Mouse (Mus musculus) ES-E14 (cell line): ENCODE measurements around the gene Dnajb3. TPM values are rescaled to one million over a fixed set of nuclear protein-coding genes. Genes with fewer than 3 reads are reported as not detected.

Experiments
- DNase-seq: peaks from one replicate; pipeline ENCODE4 v3.0.0-alpha.2; 2013; ENCODE audit warnings: low read depth, low spot score
- H3K27ac ChIP-seq: 2 replicates; pipeline ENCODE4 v1.5.1; 2012; ENCODE audit warnings: low read depth, mild to moderate bottlenecking, low read length, moderate library complexity, mixed read lengths; ENCODE audit not compliant: poor library complexity, insufficient read depth, severe bottlenecking
- H3K36me3 ChIP-seq: 2 replicates; pipeline ENCODE4 v1.6.1; 2012; ENCODE audit warnings: mild to moderate bottlenecking, low read length, moderate library complexity, mixed read lengths; ENCODE audit not compliant: control insufficient read depth, poor library complexity, insufficient read depth, severe bottlenecking
- H3K4me1 ChIP-seq, 2 experiments: fragments of 150-350 bp in 1 of 2; sonication (generic) in 1 of 2; 2 replicates each; pipeline ENCODE4 v1.6.1; 2012; ENCODE audit warnings: low read length in 2 of 2, mild to moderate bottlenecking in 1 of 2, mixed read lengths in 1 of 2; ENCODE audit not compliant: control insufficient read depth in 2 of 2, insufficient read depth in 2 of 2, poor library complexity in 1 of 2
- H3K4me3 ChIP-seq, 2 experiments: fragments of 150-350 bp in 1 of 2; sonication (generic) in 1 of 2; 2 replicates each; pipeline ENCODE4 v1.5.1; 2012; ENCODE audit warnings: low read length in 2 of 2, low read depth in 1 of 2, mild to moderate bottlenecking in 1 of 2, mixed read lengths in 1 of 2; ENCODE audit not compliant: insufficient read depth in 1 of 2, poor library complexity in 1 of 2, severe bottlenecking in 1 of 2
- H3K9ac ChIP-seq: 2 replicates; pipeline ENCODE4 v1.6.1; 2012; ENCODE audit warnings: low read depth, mild to moderate bottlenecking, low read length, mixed read lengths; ENCODE audit not compliant: poor library complexity, insufficient read depth, severe bottlenecking
- H3K9me3 ChIP-seq: fragments of 150-350 bp; sonication (generic); 2 replicates; pipeline ENCODE4 v1.6.1; 2012; ENCODE audit warnings: low read depth, mild to moderate bottlenecking, low read length; ENCODE audit not compliant: control insufficient read depth, insufficient read depth
- CHD2 ChIP-seq: IDR thresholded peaks from 2 replicates; pipeline ENCODE4 v1.6.1; 2014; ENCODE audit warnings: mild to moderate bottlenecking, low read depth, low read length, inconsistent platforms
- HCFC1 ChIP-seq: IDR thresholded peaks from 2 replicates; pipeline ENCODE4 v1.6.1; 2012; ENCODE audit warnings: low read length, inconsistent platforms, borderline replicate concordance; ENCODE audit not compliant: insufficient read depth
- MAFK ChIP-seq: IDR thresholded peaks from 2 replicates; pipeline ENCODE4 v1.6.1; 2014; ENCODE audit warnings: mild to moderate bottlenecking, low read depth, low read length, inconsistent platforms; ENCODE audit not compliant: insufficient read depth
- ZC3H11A ChIP-seq: IDR thresholded peaks from 2 replicates; pipeline ENCODE4 v1.6.1; 2012; ENCODE audit warnings: low read depth, mild to moderate bottlenecking, inconsistent platforms, low read length, borderline replicate concordance
- ZNF384 ChIP-seq: IDR thresholded peaks from 2 replicates; pipeline ENCODE4 v1.6.1; 2012; ENCODE audit warnings: low read depth, low read length, inconsistent platforms
- in situ Hi-C, 2 experiments: fragments of 600-800 bp; cut with MboI; formaldehyde crosslinking; loops; one replicate each; pipeline ENCODE4 v1.15.1; 2025; ENCODE audit warnings: low sequenced_read_pairs in 2 of 2, inconsistent platforms in 1 of 2; ENCODE audit not compliant: unreplicated experiment in 2 of 2
- total RNA-seq: library from RNA; depleted of rRNA; stranded (reverse); fragments of 300-350 nt; gene quantifications from 2 replicates; pipeline ENCODE4 v1.2.3, GENCODE M21; 2012

Gene Dnajb3
- total RNA-seq, 1 experiment = 1.8 TPM

DNA sequence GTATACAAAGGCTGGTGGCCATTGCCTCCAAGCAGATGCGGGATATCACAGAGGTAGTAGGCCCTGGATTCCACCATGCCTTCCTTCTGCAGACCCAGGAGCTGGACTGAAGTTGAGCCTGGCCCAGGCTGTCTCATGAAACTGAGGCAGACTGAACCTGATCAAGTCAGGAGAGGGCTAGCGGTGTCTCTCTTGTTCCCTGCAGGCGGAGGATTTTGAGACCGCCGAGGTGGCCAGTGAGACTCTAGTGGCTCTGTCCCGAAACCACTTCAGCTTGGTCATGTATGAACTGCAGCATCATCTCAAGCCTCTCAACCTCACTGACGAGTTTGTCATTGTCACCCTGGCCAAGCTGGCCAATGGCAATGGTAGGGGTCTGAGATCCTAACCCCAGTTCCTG lies 24.8 kb upstream of the Dnajb3 start:
- Histone ChIP-seq H3K9ac (no peak overlapping the region), H3K9me3 (no peaks in the 10 kb centered on the region), H3K36me3 (no peaks in the 10 kb centered on the region), H3K27ac (no peak overlapping the region), H3K4me3 (no peak overlapping the region), H3K4me1 (no peaks in the 10 kb centered on the region)
- TF ChIP-seq ZC3H11A (no peak), CHD2 (no peak), HCFC1 (no peak), MAFK (no peak), ZNF384 (no peak)
- in situ Hi-C loops = no loop called here
- DNase-seq = no peak

DNA sequence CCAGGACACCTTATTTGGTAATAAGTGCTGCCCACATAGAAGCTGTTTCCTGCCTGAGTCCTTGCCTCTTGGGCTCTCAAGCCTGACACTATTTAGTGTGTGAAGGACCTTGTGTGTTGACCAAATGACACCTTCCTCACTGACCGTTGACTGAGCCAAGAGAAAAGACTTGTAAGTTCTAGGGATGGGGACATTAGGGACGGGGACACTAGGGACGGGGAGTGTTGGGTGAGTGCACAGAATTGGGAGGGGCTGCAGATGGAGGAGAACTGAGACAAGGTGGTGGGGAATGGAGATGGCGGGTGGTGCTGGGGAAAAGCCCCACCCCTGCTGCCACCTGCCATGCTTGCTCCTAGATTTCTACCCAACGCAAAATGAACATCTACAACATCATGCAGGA lies 24.4 kb upstream of the Dnajb3 start:
- TF ChIP-seq MAFK (no peak), CHD2 (no peak), HCFC1 (no peak), ZNF384 (no peak), ZC3H11A (no peak)
- Histone ChIP-seq H3K36me3 (no peaks in the 10 kb centered on the region), H3K9me3 (no peaks in the 10 kb centered on the region), H3K27ac (no peak overlapping the region), H3K9ac (no peak overlapping the region), H3K4me1 (no peaks in the 10 kb centered on the region), H3K4me3 (no peak overlapping the region)
- DNase-seq = no peak
- in situ Hi-C loops = no loop called here

DNA sequence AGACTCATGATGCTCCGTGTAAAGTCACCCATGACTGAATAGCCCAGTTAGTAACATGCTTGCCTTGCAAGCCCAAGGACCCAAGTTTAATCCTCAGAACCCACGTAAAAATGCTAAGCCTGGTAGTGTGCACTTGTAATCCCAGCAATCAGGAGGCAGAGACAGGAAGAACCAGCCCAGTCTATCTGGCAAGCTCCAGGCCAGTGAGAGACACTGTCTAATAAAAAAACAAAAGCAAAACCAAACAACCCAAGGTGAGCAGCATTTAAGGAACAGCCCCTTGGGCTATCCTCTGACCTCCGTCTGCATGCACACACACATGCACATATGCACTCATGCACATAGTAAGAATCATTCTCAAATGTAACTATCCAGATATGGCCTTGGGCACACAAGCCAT lies 24.0 kb upstream of the Dnajb3 start:
- Histone ChIP-seq H3K4me1 (no peaks in the 10 kb centered on the region), H3K27ac (no peak overlapping the region), H3K36me3 (no peaks in the 10 kb centered on the region), H3K9me3 (no peaks in the 10 kb centered on the region), H3K4me3 (no peak overlapping the region), H3K9ac (no peak overlapping the region)
- in situ Hi-C loops = no loop called here
- TF ChIP-seq ZC3H11A = 0 out of 2 replicates have a peak, but pooled peaks have one; percentile 18
- no peak for TF ChIP-seq HCFC1
- DNase-seq = no peak

DNA sequence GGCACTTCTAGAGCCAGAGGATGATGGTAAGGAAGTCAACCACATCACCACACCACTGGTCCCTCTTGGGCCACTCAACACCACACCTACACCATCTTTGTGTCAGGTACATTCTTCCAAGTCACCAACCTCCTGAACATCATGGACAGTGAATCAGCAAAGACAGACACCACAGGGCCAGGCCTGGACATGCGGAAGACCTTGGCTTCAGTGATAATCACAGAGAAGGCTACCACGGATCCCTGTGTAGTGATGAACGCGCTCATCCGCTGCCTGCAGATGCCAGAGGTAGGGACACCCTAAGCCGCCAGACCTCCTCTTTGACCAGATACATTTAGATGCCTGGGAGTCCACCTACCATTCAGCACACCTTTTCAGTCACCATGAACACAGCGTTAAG lies 22.5 kb upstream of the Dnajb3 start:
- Histone ChIP-seq H3K27ac (no peak overlapping the region), H3K9me3 (no peaks in the 10 kb centered on the region), H3K36me3 (no peaks in the 10 kb centered on the region), H3K4me3 (no peak overlapping the region), H3K9ac (no peak overlapping the region), H3K4me1 (no peaks in the 10 kb centered on the region)
- TF ChIP-seq MAFK (no peak), HCFC1 (no peak), ZNF384 (no peak), CHD2 (no peak), ZC3H11A (no peak)
- in situ Hi-C loops = no loop called here
- no peak for DNase-seq

DNA sequence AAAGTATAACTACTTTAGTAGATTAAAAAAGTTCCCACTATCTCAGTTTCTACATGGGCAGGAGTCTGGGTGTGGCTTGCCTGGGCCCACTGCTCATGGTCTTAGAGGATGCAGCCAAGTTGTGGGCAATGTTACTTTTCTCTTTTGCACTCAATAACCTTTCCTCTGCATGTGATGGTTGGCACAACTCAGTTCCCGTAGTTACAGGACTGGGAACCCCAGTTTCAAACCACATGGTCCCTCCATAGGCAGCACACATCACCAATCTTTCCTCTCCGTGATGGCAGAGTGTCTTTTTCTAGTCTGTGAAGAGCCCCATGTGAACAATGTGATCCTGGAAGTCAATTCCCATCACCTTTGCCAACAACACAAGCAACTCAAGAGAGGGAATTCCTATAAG lies 21.9 kb upstream of the Dnajb3 start:
- no peak overlapping the region for H3K9ac ChIP-seq
- no peak for TF ChIP-seq CHD2
- no peak for TF ChIP-seq MAFK
- no peak for TF ChIP-seq ZC3H11A
- no peak for TF ChIP-seq HCFC1
- no peak for TF ChIP-seq ZNF384
- no peaks in the 10 kb centered on the region for H3K4me1 ChIP-seq
- no peak overlapping the region for H3K4me3 ChIP-seq
- in situ Hi-C loops = no loop called here
- no peaks in the 10 kb centered on the region for H3K36me3 ChIP-seq
- no peaks in the 10 kb centered on the region for H3K9me3 ChIP-seq
- no peak for DNase-seq
- no peak overlapping the region for H3K27ac ChIP-seq
